Comparison of ENCODE assay signal across 8 mouse cellular contexts in the genomic region with DNA sequence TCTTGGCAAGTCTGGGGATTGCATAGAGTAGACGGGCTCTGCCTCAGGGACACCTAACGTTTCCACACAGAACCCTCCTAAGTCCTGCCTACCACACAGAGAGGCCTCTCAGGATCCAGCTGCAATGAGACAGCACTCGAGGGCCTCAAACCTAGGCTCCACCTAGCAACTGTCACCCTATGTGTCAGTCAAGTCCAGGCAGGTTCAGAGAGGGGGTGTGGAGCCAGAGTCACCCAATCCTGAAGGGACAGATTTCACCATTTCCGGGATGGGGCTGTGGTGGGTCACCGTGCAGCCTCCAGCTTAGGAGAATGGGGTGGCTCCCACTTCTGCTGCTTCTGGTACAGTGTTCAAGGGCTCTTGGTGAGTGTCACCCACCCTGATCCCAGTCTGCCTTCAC. TPM values are rescaled to one million over a fixed set of nuclear protein-coding genes. Genes with fewer than 3 reads are reported as not detected.
DNase-seq lines count a peak whose midpoint lies in the region; ATAC-seq and TF ChIP-seq lines count a peak whose summit lies in the region.

Mst1 (plus strand) TSS at position 269 of the 400 bp plus-strand sequence.

- intact Hi-C loops in heart, postnatal 10 days (cut with DNase I), result no loop called here

- no peak for ATAC-seq in forebrain, embryonic 16.5 days

- no peaks in the 10 kb centered on the region for H3K9me3 ChIP-seq in heart, embryonic 10.5 days
- H3K9me3 ChIP-seq in ES-E14 (ENCODE audit: control insufficient read depth, insufficient read depth, low read depth, low read length), result no peaks in the 10 kb centered on the region
- no peaks in the 10 kb centered on the region for H3K9me3 ChIP-seq in forebrain, embryonic 16.5 days (ENCODE audit: control insufficient read depth, low read length)

- WGBS in heart, embryonic 10.5 days, result 65% methylated on average over 5 of the region's 5 CpGs
- 83% methylated on average over 5 of the region's 5 CpGs for WGBS in forebrain, embryonic 16.5 days
- WGBS in macrophage (ENCODE audit: missing documents), result 79% methylated on average over 4 of the region's 5 CpGs

- H3K4me1 ChIP-seq in heart, embryonic 10.5 days, result peaks cover 59% of the 10 kb centered on the region
- peaks cover 0 to 7% of the 10 kb centered on the region in 2 experiments; a peak in 1 of 4 replicates for H3K4me1 ChIP-seq in ES-E14 (ENCODE audit: control insufficient read depth in 2 of 2, insufficient read depth in 2 of 2, low read length in 2 of 2, poor library complexity in 1 of 2)
- peaks cover 17% of the 10 kb centered on the region for H3K4me1 ChIP-seq in forebrain, embryonic 16.5 days (replicated peaks; ENCODE audit: control insufficient read depth, insufficient read depth, low read length)

- H3K79me2 ChIP-seq in macrophage (ENCODE audit: inconsistent target), result peaks cover 9% of the 10 kb centered on the region; the same call in 1 of the 2 replicates

- peak within 1 kb of the TSS; percentile 85 for H3K4me3 ChIP-seq in heart, embryonic 10.5 days
- H3K4me3 ChIP-seq in ES-E14 (ENCODE audit: insufficient read depth in 1 of 2, low read depth in 1 of 2, low read length in 2 of 2, poor library complexity in 1 of 2, severe bottlenecking in 1 of 2), result peak within 1 kb of the TSS; percentile 84 to 87; a peak in 3 of 4 replicates
- H3K4me3 ChIP-seq in forebrain, embryonic 16.5 days (replicated peaks; ENCODE audit: low read length), result peak within 1 kb of the TSS; percentile 98
- peak within 1 kb of the TSS; percentile 89; the same call in 1 of the 2 replicates for H3K4me3 ChIP-seq in macrophage (ENCODE audit: inconsistent target)

- H3K27me3 ChIP-seq in heart, embryonic 10.5 days (ENCODE audit: insufficient read depth, poor library complexity, severe bottlenecking), result peaks cover 50% of the 10 kb centered on the region
- peaks cover 22% of the 10 kb centered on the region for H3K27me3 ChIP-seq in forebrain, embryonic 16.5 days (replicated peaks; ENCODE audit: control insufficient read depth, insufficient read depth, low read length)

- peaks cover 20% of the 10 kb centered on the region for H3K36me3 ChIP-seq in heart, embryonic 10.5 days
- peaks cover 11% of the 10 kb centered on the region for H3K36me3 ChIP-seq in ES-E14 (ENCODE audit: control insufficient read depth, insufficient read depth, low read length, poor library complexity, severe bottlenecking)
- peaks cover 7% of the 10 kb centered on the region for H3K36me3 ChIP-seq in forebrain, embryonic 16.5 days (ENCODE audit: control insufficient read depth, insufficient read depth)
- peaks cover 11% of the 10 kb centered on the region for H3K36me3 ChIP-seq in macrophage (ENCODE audit: inconsistent target)

- H3K9ac ChIP-seq in ES-E14 (ENCODE audit: insufficient read depth, low read depth, low read length, poor library complexity, severe bottlenecking), result peak within 1 kb of the TSS; percentile 35
- H3K9ac ChIP-seq in forebrain, embryonic 16.5 days (replicated peaks; ENCODE audit: low read depth, low read length), result peak within 1 kb of the TSS; percentile 99

- peak; percentile 94 for DNase-seq in heart, embryonic 10.5 days (ENCODE audit: low spot score)
- DNase-seq in heart, postnatal 10 days, result no peak
- no peak for DNase-seq in ES-E14 (ENCODE audit: low read depth, low spot score)
- no peak for DNase-seq in right cerebral cortex, postnatal 4 days
- DNase-seq in adrenal gland, postnatal 25 days, result no peak
- DNase-seq in kidney, adult 9 months, result no peak

- H3K4me2 ChIP-seq in forebrain, embryonic 16.5 days (ENCODE audit: low read length), result peak within 1 kb of the TSS; percentile 93

- in situ Hi-C loops in ES-E14 (cut with MboI; ENCODE audit: low sequenced_read_pairs in 2 of 2, unreplicated experiment in 2 of 2), result no loop called here

- H3K27ac ChIP-seq in heart, embryonic 10.5 days, result peak within 1 kb of the TSS; percentile 90
- H3K27ac ChIP-seq in ES-E14 (ENCODE audit: insufficient read depth, low read depth, low read length, poor library complexity, severe bottlenecking), result no peak within 1 kb of the TSS
- H3K27ac ChIP-seq in forebrain, embryonic 16.5 days (ENCODE audit: low read length), result no peak within 1 kb of the TSS
- H3K27ac ChIP-seq in macrophage, result no peak within 1 kb of the TSS

TF ChIP-seq in ES-E14, 5 proteins besides CTCF, POLR2A, EP300 and RAD21:
- TF ChIP-seq HCFC1 (IDR thresholded peaks at IDR 0.05; ENCODE audit: borderline replicate concordance, insufficient read depth, low read length) (no peak), MAFK (IDR thresholded peaks at IDR 0.05; ENCODE audit: insufficient read depth, low read depth, low read length) (no peak), ZNF384 (IDR thresholded peaks at IDR 0.05; ENCODE audit: low read depth, low read length) (no peak), ZC3H11A (IDR thresholded peaks at IDR 0.05; ENCODE audit: borderline replicate concordance, low read depth, low read length) (no peak), CHD2 (IDR thresholded peaks at IDR 0.05; ENCODE audit: low read depth, low read length) (no peak)

RNA-seq across cellular contexts. Expression of gene Mst1, which starts in this region (rescaled TPM):
- polyA plus RNA-seq in heart, embryonic 10.5 days (2016; fragmentation: Nextera tagmentation; extraction: Ambion mirVana), result 1.6 TPM in 2 replicates
- not detected for total RNA-seq in heart, postnatal 10 days (2021)
- 2.9 and 3.6 TPM in 2 replicates for total RNA-seq in ES-E14 (2012; rRNA removed)
- polyA plus RNA-seq in forebrain, embryonic 16.5 days (2015; fragmentation: Nextera tagmentation; extraction: Ambion mirVana), result not detected in 2 replicates
- total RNA-seq in macrophage (2018; cell fraction: chromatin; rRNA removed), result 1 to 10 TPM in 8 of 26 experiments, under 1 TPM in 7, not detected in 11; 0.33 to 2.5 (median 1.2) TPM
- under 1 TPM in 25 of 26 experiments, not detected in 1; 0.06 to 0.41 (median 0.26) TPM for total RNA-seq in macrophage (2018; cell fraction: cytosol; rRNA removed)
- 1 to 10 TPM in 2 of 26 experiments, under 1 TPM in 13, not detected in 11; 0.26 to 3.2 (median 0.58) TPM for total RNA-seq in macrophage (2018; cell fraction: nucleus; rRNA removed)
- 0.09 to 0.19 TPM in 2 of 3 replicates, not detected in the other for polyA plus RNA-seq in macrophage (2018)
- 0.39 and 2.7 TPM in 2 replicates for total RNA-seq in adrenal gland, postnatal 25 days (2021)
